Mouse (Mus musculus) common myeloid progenitor, adult 5-6 weeks (primary cell): ENCODE measurements around the gene Oit3. TPM values are rescaled to one million over a fixed set of nuclear protein-coding genes. Genes with fewer than 3 reads are reported as not detected.

Experiments
- total RNA-seq: library from RNA; stranded (forward); fragments of 200-1000, 187-1606 nt; gene quantifications from 2 replicates; pipeline ENCODE4 v1.2.3, GENCODE M21; 2017

Oit3 gene
- total RNA-seq, 1 experiment from 2014 or later, result 0.32 TPM

Other genes with a start within 250 kb of the Oit3 start
- gene Sept10, start 219.9 kb downstream of the Oit3 start, total RNA-seq, result 3.1 and 5.0 TPM in 2 replicates
- 1.0 and 4.2 TPM in 2 replicates for gene Sowahc, start 219.8 kb downstream of the Oit3 start, total RNA-seq
- gene P4ha1, start 118.5 kb downstream of the Oit3 start, total RNA-seq, result 26.2 and 28.9 TPM in 2 replicates
- gene Gm10273, start 46.1 kb downstream of the Oit3 start, total RNA-seq, result 53.0 and 75.4 TPM in 2 replicates
- gene Pla2g12b, start 38.1 kb downstream of the Oit3 start, total RNA-seq, result not detected in 2 replicates
- not detected in 2 replicates for gene Gm10322, start 174.3 kb upstream of the Oit3 start, total RNA-seq
- gene Mcu, start 174.9 kb upstream of the Oit3 start, total RNA-seq, result 16.5 and 25.4 TPM in 2 replicates